Mouse (Mus musculus): Measurements from ENCODE around the gene Sbno2.

The Sbno2 gene

GRCm38 (mm10) chr10:80092690-80093089 lies 12.7 kb downstream of the Sbno2 start:
- DNase-seq (ENCODE audit: low read depth, low spot score) = no peak

DNA sequence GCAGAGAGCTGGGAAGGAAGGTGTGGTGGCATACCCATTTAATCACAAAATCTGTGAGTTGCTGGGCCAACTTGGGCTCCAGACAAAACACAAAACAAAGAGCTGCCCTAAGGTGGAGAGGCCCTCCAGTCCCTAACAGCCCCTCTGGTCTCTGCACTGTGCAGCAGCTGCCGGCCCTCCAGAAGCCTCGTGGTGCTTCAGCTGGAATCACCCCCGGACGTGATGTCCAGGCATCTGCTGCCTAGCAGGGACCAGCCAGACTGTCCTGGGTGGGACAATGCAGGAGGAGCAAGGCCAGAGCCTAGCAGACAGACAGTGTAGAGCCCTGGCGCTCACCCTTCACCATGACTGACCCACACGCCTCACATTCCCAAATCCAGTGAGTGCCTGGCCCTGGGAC lies 13.8 kb downstream of the Sbno2 start:
- no peak for DNase-seq (ENCODE audit: low read depth, low spot score)

DNA sequence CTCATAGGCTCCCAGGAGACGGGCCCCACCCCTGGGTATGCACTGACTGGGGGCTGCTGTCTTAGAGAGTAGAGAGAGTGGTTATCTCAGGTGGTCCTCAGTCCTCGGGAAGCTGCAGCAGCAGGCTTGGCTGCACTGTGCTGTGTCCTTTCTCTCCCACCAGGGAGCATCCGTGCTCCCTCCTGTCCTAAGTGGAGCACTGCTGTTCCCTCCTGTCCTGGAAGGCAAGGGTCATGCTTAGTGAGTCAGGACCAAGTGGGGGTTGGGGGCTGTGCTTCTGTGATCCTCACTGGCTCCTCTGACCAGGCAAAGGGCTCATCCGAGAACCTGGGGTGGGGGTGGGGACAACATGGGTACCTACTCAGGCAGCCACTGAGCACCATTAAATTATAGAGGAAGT lies 16.2 kb downstream of the Sbno2 start:
- no peak for DNase-seq (ENCODE audit: low read depth, low spot score)

DNA sequence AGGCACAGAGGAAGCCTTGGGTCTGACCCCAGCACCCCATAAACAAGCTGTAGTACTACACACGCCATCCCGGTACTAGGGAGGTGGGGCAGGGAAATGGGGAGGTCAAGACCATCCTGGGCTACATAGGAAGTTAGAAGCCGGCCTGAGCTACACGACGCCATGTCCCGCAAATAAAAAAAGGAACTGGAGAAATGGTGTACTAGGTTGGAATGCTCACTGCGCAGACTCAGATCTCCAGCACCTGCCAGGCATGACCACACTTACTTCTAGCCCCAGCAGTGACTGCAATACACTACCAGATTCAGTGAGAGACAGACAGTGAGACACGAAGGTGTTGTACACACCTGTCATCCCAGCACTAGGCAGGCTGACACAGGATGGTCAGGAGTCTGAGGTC lies 17.9 kb downstream of the Sbno2 start:
- no peak for DNase-seq (ENCODE audit: low read depth, low spot score)

- DNase-seq (ENCODE audit: low read depth, low spot score) = peak; percentile 66
These were observed 18.5 kb downstream of the Sbno2 start for GRCm38 (mm10) chr10:80086847-80087246.

GRCm38 (mm10) chr10:80084817-80085487 lies 20.4 kb downstream of the Sbno2 start:
- DNase-seq (ENCODE audit: low read depth, low spot score) = no peak

GRCm38 (mm10) chr10:80081075-80081474 lies 24.3 kb downstream of the Sbno2 start:
- no peak for DNase-seq (ENCODE audit: low read depth, low spot score)

- DNase-seq (ENCODE audit: low read depth, low spot score) = no peak
These were observed 24.8 kb downstream of the Sbno2 start for GRCm38 (mm10) chr10:80080396-80081070.

GRCm38 (mm10) chr10:80078366-80078765 lies 27.0 kb downstream of the Sbno2 start:
- no peak for DNase-seq (ENCODE audit: low read depth, low spot score)

GRCm38 (mm10) chr10:80077312-80077711 lies 28.1 kb downstream of the Sbno2 start:
- no peak for DNase-seq (ENCODE audit: low read depth, low spot score)

DNA sequence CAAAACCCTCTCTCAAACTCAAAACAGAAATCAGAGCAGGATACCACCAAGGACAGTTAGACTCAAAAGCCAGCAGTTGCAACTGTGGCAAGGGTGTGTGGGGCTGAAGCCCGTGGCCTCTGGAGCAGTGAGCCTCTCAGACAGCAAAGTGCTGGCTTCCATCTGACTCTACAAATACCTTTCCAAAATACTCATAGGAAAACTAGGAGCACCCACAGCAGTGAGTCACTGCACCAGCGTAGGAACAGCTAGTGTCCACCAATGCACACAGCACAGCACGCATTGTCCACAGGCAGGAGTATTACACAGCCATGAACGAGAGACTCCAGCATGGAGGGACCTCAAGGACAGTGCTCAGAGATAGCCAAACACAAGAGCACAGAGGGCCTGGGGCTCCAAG lies 29.0 kb downstream of the Sbno2 start:
- DNase-seq (ENCODE audit: low read depth, low spot score) = no peak

DNA sequence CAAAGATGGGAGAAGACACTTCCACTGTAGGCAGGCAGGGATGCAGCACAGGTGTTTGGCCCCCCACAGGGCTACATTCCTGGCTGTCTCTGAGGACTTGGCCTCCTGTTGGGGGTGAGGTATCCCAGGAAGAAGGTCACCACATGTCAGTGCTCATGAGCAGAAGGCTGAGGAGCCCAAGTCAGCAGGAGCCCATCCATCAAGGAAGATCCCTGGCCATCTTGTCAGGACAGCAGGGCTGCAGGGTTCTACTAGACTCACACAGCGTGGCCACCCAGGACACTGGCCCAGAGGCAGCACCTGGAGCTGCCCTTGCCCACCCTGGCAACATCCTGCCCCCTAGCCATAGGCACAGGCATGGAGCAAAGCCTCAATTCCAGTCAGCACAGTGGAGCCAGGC lies 29.4 kb downstream of the Sbno2 start:
- no peak for DNase-seq (ENCODE audit: low read depth, low spot score)

GRCm38 (mm10) chr10:80074813-80075601 lies 30.4 kb downstream of the Sbno2 start:
- peak; percentile 77 for DNase-seq (ENCODE audit: low read depth, low spot score)

DNA sequence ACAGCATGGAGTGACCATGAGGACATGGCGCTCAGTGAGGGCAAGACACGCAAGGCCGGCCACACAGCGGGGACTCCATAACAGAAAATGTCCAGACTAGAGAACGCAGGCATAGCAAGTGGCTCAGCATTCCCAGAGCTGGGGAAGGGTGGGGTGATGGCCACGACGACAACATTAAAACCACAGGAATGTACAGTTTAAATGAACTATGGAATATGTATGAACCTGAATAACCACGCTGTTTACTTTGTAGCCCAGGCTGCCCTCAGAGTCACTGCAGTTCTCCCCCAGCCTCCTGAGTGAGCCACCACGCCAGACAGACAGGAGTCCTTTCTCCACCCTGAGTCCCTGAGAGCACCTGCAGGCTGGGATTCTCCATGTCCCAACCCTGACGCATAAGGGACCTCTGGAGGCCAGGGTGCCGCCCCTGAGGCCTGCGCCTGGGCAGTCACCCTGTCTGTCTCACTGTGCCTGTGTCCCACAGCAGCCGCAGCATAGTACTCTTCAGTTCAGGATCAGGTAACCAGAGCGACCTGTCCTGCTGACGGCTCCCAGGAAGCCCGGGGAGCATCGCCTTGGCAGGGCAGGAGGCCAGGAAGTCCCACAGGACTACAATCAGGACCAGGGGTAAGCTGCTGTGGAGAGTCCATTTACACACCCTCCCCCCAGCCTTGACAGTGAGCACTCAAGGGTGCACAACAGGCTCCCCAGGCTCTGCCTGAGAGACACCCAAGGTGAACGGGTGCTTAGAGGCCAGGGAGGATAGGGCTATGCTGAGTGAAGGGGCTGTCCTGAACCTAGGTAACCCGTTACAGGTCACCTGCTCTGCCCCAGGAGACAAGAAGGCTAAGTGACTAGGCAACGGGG lies 32.5 kb downstream of the Sbno2 start:
- no peak for DNase-seq (ENCODE audit: low read depth, low spot score)

DNA sequence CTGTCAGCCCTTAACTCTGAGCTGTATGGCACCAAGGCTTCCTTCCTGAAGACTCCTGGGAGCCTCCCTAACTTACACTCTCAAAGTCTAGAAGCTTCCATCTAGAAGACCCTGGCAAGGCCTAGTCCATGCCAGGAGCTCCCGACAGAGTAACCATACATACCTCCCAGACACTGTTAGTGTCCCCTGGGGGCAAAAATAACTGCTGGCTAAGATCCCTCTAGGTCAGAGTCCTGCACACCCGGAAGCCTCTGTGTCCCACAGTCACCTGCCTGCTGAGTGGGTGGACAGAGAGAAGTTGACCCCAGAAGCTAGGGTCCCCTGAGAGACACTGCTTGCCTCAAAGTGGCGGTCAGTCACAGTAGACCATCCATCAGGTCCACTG lies 33.9 kb downstream of the Sbno2 start:
- no peak for DNase-seq (ENCODE audit: low read depth, low spot score)

GRCm38 (mm10) chr10:80070837-80071515 lies 34.4 kb downstream of the Sbno2 start:
- DNase-seq (ENCODE audit: low read depth, low spot score) = peak; percentile 92

DNA sequence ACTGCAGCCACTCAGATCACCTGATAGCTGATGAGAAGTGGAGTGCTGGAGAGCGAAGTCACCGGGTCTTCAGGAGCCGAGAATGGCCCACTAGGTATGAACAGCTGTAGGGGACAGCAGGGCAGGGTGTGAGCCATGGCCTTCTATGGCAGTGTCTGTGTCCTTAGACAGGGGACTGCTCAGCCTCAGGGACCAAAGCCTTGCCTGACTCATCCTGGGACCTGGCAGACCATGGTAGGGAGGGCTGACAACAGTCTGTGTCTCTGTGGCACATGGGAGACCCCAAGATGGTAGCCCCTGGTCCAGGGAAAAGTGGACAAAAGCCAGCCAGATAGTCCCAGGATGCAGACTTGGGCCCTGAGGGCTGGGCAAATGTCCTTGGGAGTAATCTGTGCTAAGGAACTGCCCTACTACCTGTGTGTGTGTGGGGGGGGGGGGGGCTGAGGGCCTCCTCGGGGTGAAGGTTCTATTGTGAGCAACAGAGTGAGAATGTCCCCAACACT lies 35.4 kb downstream of the Sbno2 start:
- no peak for DNase-seq (ENCODE audit: low read depth, low spot score)

DNA sequence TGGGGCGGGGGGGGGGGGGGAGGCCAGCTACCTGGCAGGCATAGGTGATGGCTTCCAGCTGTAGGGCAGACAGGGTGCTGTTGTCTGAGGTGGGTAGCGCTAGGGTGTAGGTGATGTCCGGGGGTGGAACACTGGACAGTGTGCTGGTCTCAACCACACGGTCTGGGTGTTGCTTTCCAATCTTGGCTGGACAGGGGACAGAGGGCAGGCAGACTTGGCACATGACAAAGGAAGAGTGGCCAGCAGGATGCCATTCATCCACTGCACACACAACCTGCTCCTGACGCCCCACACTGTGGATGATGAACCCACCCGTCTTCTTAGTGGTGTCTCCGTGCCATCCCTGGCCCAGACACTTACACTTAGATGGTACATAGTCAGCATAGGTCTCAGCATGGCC lies 36.1 kb downstream of the Sbno2 start:
- no peak for DNase-seq (ENCODE audit: low read depth, low spot score)

DNA sequence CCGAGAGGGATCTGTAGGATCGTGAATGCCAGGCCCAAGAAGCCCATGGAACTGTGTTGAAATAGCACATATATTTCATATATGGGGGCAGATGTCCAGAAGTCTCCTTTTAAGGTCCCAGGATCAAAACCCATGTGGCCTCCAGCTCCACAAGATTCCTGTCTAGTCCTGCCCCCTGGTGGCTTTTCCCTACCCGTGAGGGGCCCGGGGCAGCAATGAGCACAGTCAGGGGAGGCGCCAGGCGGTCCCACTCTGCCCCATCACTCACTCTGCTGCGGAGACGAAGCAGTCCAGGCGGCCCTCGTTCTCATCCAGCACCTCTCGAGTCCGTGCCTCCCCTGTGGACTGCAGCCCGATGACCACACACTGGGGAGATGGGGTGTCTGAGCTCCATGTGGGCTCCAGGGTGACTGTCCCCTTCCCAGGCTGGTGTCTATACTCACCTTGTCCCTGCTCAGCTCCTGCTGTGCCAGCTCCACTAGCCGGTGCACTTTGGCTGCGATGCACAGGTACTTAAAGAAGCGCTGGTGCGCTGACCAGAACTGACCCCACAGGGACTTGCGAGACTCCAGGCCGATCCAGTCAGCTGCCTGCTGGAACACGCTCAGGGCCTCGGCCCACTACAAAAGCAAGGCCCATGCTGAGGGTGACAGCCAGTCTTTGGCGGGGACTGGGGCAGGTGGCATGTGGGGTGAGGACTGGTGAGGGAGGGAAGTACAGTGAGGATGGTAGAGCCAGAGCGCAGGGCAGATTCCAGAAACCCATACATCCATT lies 41.3 kb downstream of the Sbno2 start:
- DNase-seq (ENCODE audit: low read depth, low spot score) = no peak

GRCm38 (mm10) chr10:80063104-80063503 lies 42.3 kb downstream of the Sbno2 start:
- DNase-seq (ENCODE audit: low read depth, low spot score) = no peak
